Mouse (Mus musculus): Measurements from ENCODE around the gene Pbld1. TPM values are rescaled to one million over a fixed set of nuclear protein-coding genes. Genes with fewer than 3 reads are reported as not detected.
A peak's percentile ranks its signal among the peaks of the same experiment; 100 is the strongest.

The Pbld1 gene
- 0.33 and 0.61 TPM in 2 replicates for polyA plus RNA-seq (2015; fragmentation: Nextera tagmentation; extraction: Ambion mirVana)

- peaks cover 12% of the 10 kb centered on the region; the same call in 1 of the 2 replicates for H3K4me1 ChIP-seq
- H3K27ac ChIP-seq (replicated peaks), result no peak within 1 kb of the TSS
- 74% methylated on average over 2 of the region's 2 CpGs for WGBS
- H3K4me2 ChIP-seq, result no peak within 1 kb of the TSS
- no peak within 1 kb of the TSS for H3K9ac ChIP-seq
- no peak for ATAC-seq (ENCODE audit: extremely low read depth, insufficient number of reproducible peaks, low FRiP score, low TSS enrichment)
- no peaks in the 10 kb centered on the region for H3K9me3 ChIP-seq
- no peaks in the 10 kb centered on the region for H3K36me3 ChIP-seq
- H3K4me3 ChIP-seq, result no peak within 1 kb of the TSS
- H3K27me3 ChIP-seq (replicated peaks), result peaks cover 9% of the 10 kb centered on the region; the same call in 1 of the 2 replicates
Measured at GRCm38 (mm10) chr10:63059862-63060261, at the start of gene Pbld1. Pbld1 (plus strand) TSS chr10:63060162.

GRCm38 (mm10) chr10:63010268-63010667 is 49.7 kb upstream of the Pbld1 start:
- Histone ChIP-seq H3K36me3 (peaks cover 95% of the 10 kb centered on the region), H3K9me3 (no peaks in the 10 kb centered on the region), H3K27me3 (replicated peaks) (no peaks in the 10 kb centered on the region), H3K27ac (replicated peaks) (no peak overlapping the region), H3K4me2 (no peak overlapping the region), H3K4me1 (no peaks in the 10 kb centered on the region), H3K9ac (no peak overlapping the region), H3K4me3 (no peak overlapping the region)
- ATAC-seq (ENCODE audit: extremely low read depth, insufficient number of reproducible peaks, low FRiP score, low TSS enrichment), result no peak
- 81% methylated on average over 4 of the region's 4 CpGs for WGBS

- no peak for ATAC-seq (ENCODE audit: extremely low read depth, insufficient number of reproducible peaks, low FRiP score, low TSS enrichment)
- WGBS, result 94% methylated on average over 6 of the region's 6 CpGs
- Histone ChIP-seq H3K9ac (no peak overlapping the region), H3K4me1 (no peaks in the 10 kb centered on the region), H3K27me3 (replicated peaks) (no peaks in the 10 kb centered on the region), H3K4me3 (no peak overlapping the region), H3K9me3 (no peaks in the 10 kb centered on the region), H3K4me2 (no peak overlapping the region), H3K36me3 (peaks cover 95% of the 10 kb centered on the region), H3K27ac (replicated peaks) (no peak overlapping the region)
Measured at GRCm38 (mm10) chr10:63011556-63011955, 48.4 kb upstream of the Pbld1 start.

GRCm38 (mm10) chr10:63013476-63013875 is 46.5 kb upstream of the Pbld1 start:
- Histone ChIP-seq H3K27me3 (replicated peaks) (no peaks in the 10 kb centered on the region), H3K27ac (replicated peaks) (no peak overlapping the region), H3K4me2 (no peak overlapping the region), H3K4me1 (no peaks in the 10 kb centered on the region), H3K9me3 (no peaks in the 10 kb centered on the region), H3K9ac (no peak overlapping the region), H3K36me3 (peaks cover 93% of the 10 kb centered on the region), H3K4me3 (no peak overlapping the region)
- 66% methylated on average over 3 of the region's 3 CpGs for WGBS
- ATAC-seq (ENCODE audit: extremely low read depth, insufficient number of reproducible peaks, low FRiP score, low TSS enrichment), result no peak

- Histone ChIP-seq H3K4me3 (no peak overlapping the region), H3K27me3 (replicated peaks) (no peaks in the 10 kb centered on the region), H3K4me2 (no peak overlapping the region), H3K27ac (replicated peaks) (no peak overlapping the region), H3K9ac (no peak overlapping the region), H3K4me1 (0 out of 2 replicates have a peak, but pooled peaks cover 3% of the 10 kb centered on the region), H3K36me3 (peaks cover 89% of the 10 kb centered on the region), H3K9me3 (no peaks in the 10 kb centered on the region)
- no peak for ATAC-seq (ENCODE audit: extremely low read depth, insufficient number of reproducible peaks, low FRiP score, low TSS enrichment)
- 85% methylated on average over 9 of the region's 9 CpGs for WGBS
Measured at GRCm38 (mm10) chr10:63014168-63014567, 45.8 kb upstream of the Pbld1 start.

GRCm38 (mm10) chr10:63019304-63019703 is 40.7 kb upstream of the Pbld1 start:
- H3K4me3 ChIP-seq, result no peak overlapping the region
- H3K4me1 ChIP-seq, result peaks cover 29% of the 10 kb centered on the region
- no peak overlapping the region for H3K9ac ChIP-seq
- WGBS, result 88% methylated on average over 6 of the region's 6 CpGs
- H3K27me3 ChIP-seq (replicated peaks), result no peaks in the 10 kb centered on the region
- no peaks in the 10 kb centered on the region for H3K9me3 ChIP-seq
- peaks cover 40% of the 10 kb centered on the region for H3K36me3 ChIP-seq
- no peak overlapping the region for H3K27ac ChIP-seq (replicated peaks)
- H3K4me2 ChIP-seq, result no peak overlapping the region
- ATAC-seq (ENCODE audit: extremely low read depth, insufficient number of reproducible peaks, low FRiP score, low TSS enrichment), result no peak

GRCm38 (mm10) chr10:63021702-63022101 is 38.3 kb upstream of the Pbld1 start:
- WGBS, result 48% methylated on average over 4 of the region's 4 CpGs
- ATAC-seq (ENCODE audit: extremely low read depth, insufficient number of reproducible peaks, low FRiP score, low TSS enrichment), result no peak

GRCm38 (mm10) chr10:63022541-63023120 is 37.3 kb upstream of the Pbld1 start:
- Histone ChIP-seq H3K4me2 (peak overlapping the region; percentile 77), H3K4me1 (peaks cover 40% of the 10 kb centered on the region), H3K4me3 (peak overlapping the region; percentile 86), H3K9ac (peak overlapping the region; percentile 98), H3K27me3 (replicated peaks) (no peaks in the 10 kb centered on the region), H3K27ac (replicated peaks) (peak overlapping the region; percentile 100), H3K9me3 (no peaks in the 10 kb centered on the region), H3K36me3 (peaks cover 7% of the 10 kb centered on the region)
- under 1% methylated on average over 27 of the region's 27 CpGs for WGBS
- no peak for ATAC-seq (ENCODE audit: extremely low read depth, insufficient number of reproducible peaks, low FRiP score, low TSS enrichment)

More at GRCm38 (mm10) chr10:63021702-63022101, 38.3 kb upstream of the Pbld1 start:
- peak overlapping the region; percentile 77 for H3K4me2 ChIP-seq
- peak overlapping the region; percentile 86 for H3K4me3 ChIP-seq
- peak overlapping the region; percentile 98 for H3K9ac ChIP-seq
- no peaks in the 10 kb centered on the region for H3K9me3 ChIP-seq
- H3K36me3 ChIP-seq, result peaks cover 16% of the 10 kb centered on the region
- no peak overlapping the region for H3K27ac ChIP-seq (replicated peaks)
- no peaks in the 10 kb centered on the region for H3K27me3 ChIP-seq (replicated peaks)
- peaks cover 40% of the 10 kb centered on the region for H3K4me1 ChIP-seq

- H3K36me3 ChIP-seq, result peaks cover 2% of the 10 kb centered on the region; the same call in 1 of the 2 replicates
- WGBS, result under 1% methylated on average over 66 of the region's 68 CpGs
- H3K27ac ChIP-seq (replicated peaks), result peak overlapping the region; percentile 100
- ATAC-seq (ENCODE audit: extremely low read depth, insufficient number of reproducible peaks, low FRiP score, low TSS enrichment), result peak; percentile 30; the same call in 1 of the 2 replicates
- peak overlapping the region; percentile 98 for H3K9ac ChIP-seq
- H3K4me1 ChIP-seq, result peaks cover 40% of the 10 kb centered on the region
- H3K9me3 ChIP-seq, result no peaks in the 10 kb centered on the region
- H3K27me3 ChIP-seq (replicated peaks), result no peaks in the 10 kb centered on the region
- H3K4me3 ChIP-seq, result peak overlapping the region; percentile 86
- H3K4me2 ChIP-seq, result peak overlapping the region; percentile 77
Measured at GRCm38 (mm10) chr10:63023121-63023748, 36.7 kb upstream of the Pbld1 start.

- WGBS, result under 1% methylated on average over 57 of the region's 69 CpGs
- peak within 1 kb of the TSS; percentile 100 for H3K27ac ChIP-seq (replicated peaks)
Measured at GRCm38 (mm10) chr10:63023749-63024579, 36.0 kb upstream of the Pbld1 start, which contains the start of the genes Hnrnph3 and Pbld2. Hnrnph3 (minus strand) TSS chr10:63024217. Pbld2 (plus strand) TSS chr10:63024315.

GRCm38 (mm10) chr10:63024580-63024910 is 35.4 kb upstream of the Pbld1 start:
- Histone ChIP-seq H3K4me2 (peak overlapping the region; percentile 77), H3K27ac (replicated peaks) (peak overlapping the region; percentile 100)

More at GRCm38 (mm10) chr10:63023749-63024579, 36.0 kb upstream of the Pbld1 start, which contains the start of the genes Hnrnph3 and Pbld2:
- Histone ChIP-seq H3K36me3 (no peaks in the 10 kb centered on the region), H3K9me3 (no peaks in the 10 kb centered on the region), H3K27me3 (replicated peaks) (no peaks in the 10 kb centered on the region), H3K4me1 (peaks cover 38% of the 10 kb centered on the region), H3K9ac (peak within 1 kb of the TSS; percentile 98), H3K4me3 (peak within 1 kb of the TSS; percentile 86), H3K4me2 (peak within 1 kb of the TSS; percentile 77)
- ATAC-seq (ENCODE audit: extremely low read depth, insufficient number of reproducible peaks, low FRiP score, low TSS enrichment), result peak; percentile 92

More at GRCm38 (mm10) chr10:63024580-63024910, 35.4 kb upstream of the Pbld1 start:
- H3K9me3 ChIP-seq, result no peaks in the 10 kb centered on the region
- H3K4me3 ChIP-seq, result peak overlapping the region; percentile 86
- peak; percentile 28; the same call in 1 of the 2 replicates for ATAC-seq (ENCODE audit: extremely low read depth, insufficient number of reproducible peaks, low FRiP score, low TSS enrichment)
- no peaks in the 10 kb centered on the region for H3K36me3 ChIP-seq
- H3K4me1 ChIP-seq, result peaks cover 34% of the 10 kb centered on the region
- peak overlapping the region; percentile 86 for H3K9ac ChIP-seq
- H3K27me3 ChIP-seq (replicated peaks), result no peaks in the 10 kb centered on the region
- WGBS, result 0% methylated on average over 8 of the region's 8 CpGs

All from heart, embryonic 13.5 days (tissue).